Mouse (Mus musculus) cerebellum, adult 11 months (tissue): Measurements from ENCODE around the gene Serpina3b.
"Not testable (repeated sequence)": the region's sequence is repeated elsewhere in the genome, so short reads cannot be mapped to it uniquely, and the experiment has no call there.

Experiments
- DNase-seq: peaks from one replicate; pipeline ENCODE4 v3.0.0; 2022

Serpina3b gene

GRCm38 (mm10) chr12:104127696-104128095 lies at the start of gene Serpina3b:
Gene Serpina3b (plus strand): TSS chr12:104127996.
- no peak for DNase-seq

- DNase-seq, result no peak
Observed at GRCm38 (mm10) chr12:104090119-104090518, 37.7 kb upstream of the Serpina3b start.

- no peak for DNase-seq
Observed at GRCm38 (mm10) chr12:104091303-104091702, 36.5 kb upstream of the Serpina3b start.

GRCm38 (mm10) chr12:104100768-104101167 lies 27.0 kb upstream of the Serpina3b start, which contains the start of gene Serpina5:
Gene Serpina5 (plus strand): TSS chr12:104101113.
- no peak for DNase-seq

- DNase-seq, result no peak
Observed at GRCm38 (mm10) chr12:104105847-104106246, 21.9 kb upstream of the Serpina3b start.

- no peak for DNase-seq
Observed at GRCm38 (mm10) chr12:104106919-104107318, 20.9 kb upstream of the Serpina3b start.

- DNase-seq, result no peak
Observed at GRCm38 (mm10) chr12:104108507-104108906, 19.3 kb upstream of the Serpina3b start.

- DNase-seq, result not testable (repeated sequence)
Observed at GRCm38 (mm10) chr12:104112333-104112732, 15.5 kb upstream of the Serpina3b start, which contains the start of gene Serpina3a. Gene Serpina3a (plus strand): TSS chr12:104112724.

GRCm38 (mm10) chr12:104114921-104115579 lies 12.7 kb upstream of the Serpina3b start:
- DNase-seq, result no peak

- no peak for DNase-seq
Observed at GRCm38 (mm10) chr12:104123097-104123496, 4.7 kb upstream of the Serpina3b start.

- DNase-seq, result no peak
Observed at GRCm38 (mm10) chr12:104123996-104124395, 3.8 kb upstream of the Serpina3b start.

- no peak for DNase-seq
Observed at GRCm38 (mm10) chr12:104125021-104125560, 2.7 kb upstream of the Serpina3b start.

GRCm38 (mm10) chr12:104131041-104131440 lies 3.2 kb downstream of the Serpina3b start:
- no peak for DNase-seq

- DNase-seq, result no peak
Observed at GRCm38 (mm10) chr12:104138216-104138615, 10.4 kb downstream of the Serpina3b start.

- no peak for DNase-seq
Observed at GRCm38 (mm10) chr12:104140543-104141103, 12.8 kb downstream of the Serpina3b start.

- DNase-seq, result no peak
Observed at GRCm38 (mm10) chr12:104141506-104141905, 13.7 kb downstream of the Serpina3b start.

GRCm38 (mm10) chr12:104142427-104142826 lies 14.6 kb downstream of the Serpina3b start:
- no peak for DNase-seq

GRCm38 (mm10) chr12:104143286-104143685 lies 15.5 kb downstream of the Serpina3b start:
- DNase-seq, result no peak

- DNase-seq, result no peak
Observed at GRCm38 (mm10) chr12:104145571-104145970, 17.8 kb downstream of the Serpina3b start.

- no peak for DNase-seq
Observed at GRCm38 (mm10) chr12:104151989-104152388, 24.2 kb downstream of the Serpina3b start.

GRCm38 (mm10) chr12:104153041-104153645 lies 25.3 kb downstream of the Serpina3b start:
- no peak for DNase-seq

GRCm38 (mm10) chr12:104153656-104154055 lies 25.9 kb downstream of the Serpina3b start, which contains the start of gene Serpina3c:
Gene Serpina3c (minus strand): TSS chr12:104153870.
- DNase-seq, result no peak

- no peak for DNase-seq
Observed at GRCm38 (mm10) chr12:104174747-104175146, 47.0 kb downstream of the Serpina3b start.

- no peak for DNase-seq
Observed at GRCm38 (mm10) chr12:104175636-104176035, 47.8 kb downstream of the Serpina3b start.
